Mouse (Mus musculus) G1E (cell line): Measurements from ENCODE around the gene Vipas39. TPM values are rescaled to one million over a fixed set of nuclear protein-coding genes. Genes with fewer than 3 reads are reported as not detected.

Source experiments
- ATAC-seq: 2 replicates; pipeline ENCODE4 v1.8.0; 2016; ENCODE audit warnings: mild to moderate bottlenecking; ENCODE audit not compliant: insufficient number of reproducible peaks, poor library complexity, low FRiP score, severe bottlenecking; ENCODE audit errors: extremely low read depth
- DNase-seq: peaks from one replicate; pipeline ENCODE4 v3.0.0; 2012; ENCODE audit warnings: low spot score
- H3K27me3 ChIP-seq: 2 replicates; pipeline ENCODE4 v1.6.1; 2012; ENCODE audit warnings: mild to moderate bottlenecking, low read length, inconsistent platforms; ENCODE audit not compliant: insufficient read depth
- H3K36me3 ChIP-seq: replicated peaks from 2 replicates; pipeline ENCODE3; 2012; ENCODE audit warnings: mild to moderate bottlenecking, inconsistent platforms
- H3K4me1 ChIP-seq: 2 replicates; pipeline ENCODE4 v1.6.1; 2012; ENCODE audit warnings: low read depth, low read length, inconsistent platforms, mixed read lengths; ENCODE audit not compliant: insufficient read depth
- H3K4me3 ChIP-seq: 2 replicates; pipeline ENCODE4 v1.5.1; 2012; ENCODE audit warnings: low read depth, mild to moderate bottlenecking, inconsistent platforms, low read length, moderate library complexity, mixed read lengths
- H3K9me3 ChIP-seq: replicated peaks from 2 replicates; pipeline ENCODE4 v1.6.1; 2012; ENCODE audit warnings: inconsistent platforms
- CTCF ChIP-seq: IDR thresholded peaks from 2 replicates; pipeline ENCODE4 v1.5.1; 2012; ENCODE audit warnings: low read depth, low read length, inconsistent platforms, mixed read lengths
- GATA1 ChIP-seq: IDR thresholded peaks from 2 replicates; pipeline ENCODE4 v1.6.1; 2012; ENCODE audit warnings: borderline replicate concordance, low read length, inconsistent platforms, mixed read lengths
- GATA2 ChIP-seq: IDR thresholded peaks from 2 replicates; pipeline ENCODE4 v1.6.1; 2012; ENCODE audit warnings: low read depth, low read length, inconsistent platforms, borderline replicate concordance
- POLR2AphosphoS5 ChIP-seq: IDR thresholded peaks from 2 replicates; pipeline ENCODE4 v1.6.1; 2012; ENCODE audit warnings: low read depth, low read length, inconsistent platforms; ENCODE audit not compliant: insufficient replicate concordance
- TAL1 ChIP-seq: conservative IDR thresholded peaks from 2 replicates; pipeline ENCODE4 v1.6.1; 2012; ENCODE audit warnings: low read depth, low read length, inconsistent platforms, mixed read lengths
- polyA plus RNA-seq: library from polyadenylated mRNA; stranded (reverse); fragments of >175 nt; gene quantifications from 2 replicates; pipeline ENCODE4 v1.2.3, GENCODE M21; 2012
- total RNA-seq, 2 experiments: library from RNA; stranded (forward) in 1 of 2; stranded (reverse) in 1 of 2; fragments of 200-1000 nt in 1 of 2; fragments of >200 nt in 1 of 2; fragmentation: Nextera tagmentation in 1 of 2; gene quantifications; 2 replicates each; pipeline ENCODE4 v1.2.3; 2014 to 2017

Gene Vipas39
- total and polyA plus RNA-seq, 3 experiments, result 1.2 to 42.4 (median 31.6) TPM

DNA sequence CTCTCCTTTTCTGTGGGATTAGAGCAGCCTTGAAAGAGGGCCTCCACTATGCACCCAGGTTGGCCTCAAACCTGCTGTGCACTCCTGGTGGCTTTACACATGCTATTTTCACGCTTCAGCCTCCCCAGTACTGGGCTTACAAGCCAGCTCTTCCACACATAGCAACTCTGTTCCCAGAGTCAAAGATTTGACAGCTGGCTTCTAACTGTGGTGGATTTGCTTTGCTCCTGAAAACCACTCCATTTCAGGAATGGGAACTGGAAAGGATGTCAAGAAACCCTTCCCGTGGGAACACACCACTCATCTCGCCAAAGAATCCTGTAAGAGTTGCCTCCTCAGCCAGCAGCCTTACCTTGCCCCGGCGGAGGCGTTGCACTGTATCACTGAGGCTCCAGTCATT is 12.2 kb downstream of the Vipas39 start:
- no peak for ATAC-seq
- H3K4me3 ChIP-seq, result no peak overlapping the region
- TF ChIP-seq CTCF (no peak), GATA2 (no peak), GATA1 (no peak), TAL1 (no peak), POLR2AphosphoS5 (no peak)
- no peaks in the 10 kb centered on the region for H3K9me3 ChIP-seq
- peaks cover 32% of the 10 kb centered on the region for H3K4me1 ChIP-seq
- DNase-seq, result no peak
- peaks cover 87% of the 10 kb centered on the region for H3K36me3 ChIP-seq
- H3K27me3 ChIP-seq, result no peaks in the 10 kb centered on the region

DNA sequence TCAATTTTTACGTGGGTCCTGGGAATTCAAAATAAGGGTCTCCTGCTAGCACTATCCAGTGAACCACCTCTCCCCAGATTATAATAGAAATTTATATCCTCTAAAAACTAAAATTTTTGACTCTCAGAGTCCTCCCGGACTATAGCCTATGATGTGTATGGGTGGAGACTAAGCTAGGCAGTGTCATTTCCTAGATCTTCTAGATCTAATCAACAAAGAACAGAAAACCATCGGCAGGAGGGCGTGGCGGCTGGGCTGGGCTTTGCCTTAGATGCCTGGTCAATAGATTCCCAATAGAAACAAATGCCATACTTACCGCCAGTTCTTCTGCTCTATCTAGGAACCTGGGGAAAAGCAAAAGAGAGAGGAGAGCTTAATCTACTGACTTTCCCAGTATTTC is 15.9 kb downstream of the Vipas39 start:
- TF ChIP-seq TAL1 (no peak), GATA2 (no peak), GATA1 (no peak), CTCF (no peak), POLR2AphosphoS5 (no peak)
- Histone ChIP-seq H3K36me3 (peaks cover 80% of the 10 kb centered on the region), H3K27me3 (no peaks in the 10 kb centered on the region), H3K4me3 (no peak overlapping the region; the same call in 1 of the 2 replicates), H3K9me3 (no peaks in the 10 kb centered on the region), H3K4me1 (peaks cover 20% of the 10 kb centered on the region)
- ATAC-seq (peak; percentile 88), DNase-seq (peak; percentile 29)

DNA sequence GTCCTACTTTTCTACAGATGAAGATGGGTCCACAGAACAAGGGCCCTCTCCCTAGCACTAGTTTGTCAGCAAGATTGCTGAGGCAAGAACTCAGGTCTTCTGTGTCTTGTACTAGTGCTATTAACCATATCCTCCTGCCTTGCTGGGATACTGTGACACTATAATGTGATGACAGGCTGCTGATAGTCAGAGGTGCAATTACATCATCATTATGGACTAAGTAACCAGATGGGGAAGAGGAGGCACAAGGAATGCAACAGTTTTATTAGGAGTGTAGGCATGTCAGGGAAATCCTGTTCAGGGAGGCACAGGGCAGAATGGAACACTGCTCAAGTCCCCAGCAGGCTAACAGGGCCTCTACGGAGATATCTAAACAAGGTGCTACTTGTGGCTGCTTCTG is 27.4 kb downstream of the Vipas39 start, which contains the start of gene Noxred1:
Noxred1 (minus strand) TSS at position 101 of the 400 bp plus-strand sequence.
- H3K4me1 ChIP-seq, result no peaks in the 10 kb centered on the region
- DNase-seq, result no peak
- ATAC-seq, result no peak
- no peak for TF ChIP-seq POLR2AphosphoS5
- TF ChIP-seq TAL1, result no peak
- no peak for TF ChIP-seq CTCF
- no peak for TF ChIP-seq GATA2
- TF ChIP-seq GATA1, result no peak
- peaks cover 3% of the 10 kb centered on the region for H3K9me3 ChIP-seq
- no peaks in the 10 kb centered on the region for H3K27me3 ChIP-seq
- peaks cover 44% of the 10 kb centered on the region for H3K36me3 ChIP-seq
- H3K4me3 ChIP-seq, result no peak within 1 kb of the TSS

DNA sequence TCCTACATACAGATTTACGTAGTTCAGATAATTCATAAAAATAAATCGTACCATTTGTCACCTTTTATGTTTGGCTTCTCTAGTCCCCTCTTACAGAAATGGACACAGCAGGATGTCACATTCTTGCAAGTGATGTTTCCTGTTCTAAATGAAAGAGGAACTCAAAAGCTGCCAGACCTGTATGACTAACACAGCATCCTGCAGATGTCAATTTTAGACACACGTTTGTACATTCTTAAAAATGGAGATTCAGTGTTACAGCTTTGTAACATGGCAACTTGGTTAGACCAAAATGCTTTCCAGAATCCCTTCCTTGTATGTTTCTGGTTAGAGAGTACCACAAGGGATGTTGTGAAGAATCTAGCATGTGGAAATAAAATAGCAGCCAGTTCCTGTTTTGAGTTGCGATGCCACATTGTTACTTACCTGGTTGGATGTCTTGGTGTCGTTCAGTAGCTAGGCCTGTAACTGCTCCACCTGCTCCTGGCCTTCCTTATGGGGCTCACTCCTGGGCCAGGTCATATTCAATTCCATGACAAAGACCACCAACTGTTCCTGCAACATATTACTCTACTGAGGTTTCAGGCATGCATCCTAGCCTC is 29.1 kb downstream of the Vipas39 start:
- no peaks in the 10 kb centered on the region for H3K4me1 ChIP-seq
- peaks cover 35% of the 10 kb centered on the region for H3K36me3 ChIP-seq
- H3K4me3 ChIP-seq, result no peak overlapping the region
- ATAC-seq (no peak), DNase-seq (no peak)
- TF ChIP-seq GATA2 (no peak), TAL1 (no peak), GATA1 (no peak), CTCF (no peak), POLR2AphosphoS5 (no peak)
- H3K9me3 ChIP-seq, result peaks cover 3% of the 10 kb centered on the region
- peaks cover 3% of the 10 kb centered on the region; the same call in 1 of the 2 replicates for H3K27me3 ChIP-seq

DNA sequence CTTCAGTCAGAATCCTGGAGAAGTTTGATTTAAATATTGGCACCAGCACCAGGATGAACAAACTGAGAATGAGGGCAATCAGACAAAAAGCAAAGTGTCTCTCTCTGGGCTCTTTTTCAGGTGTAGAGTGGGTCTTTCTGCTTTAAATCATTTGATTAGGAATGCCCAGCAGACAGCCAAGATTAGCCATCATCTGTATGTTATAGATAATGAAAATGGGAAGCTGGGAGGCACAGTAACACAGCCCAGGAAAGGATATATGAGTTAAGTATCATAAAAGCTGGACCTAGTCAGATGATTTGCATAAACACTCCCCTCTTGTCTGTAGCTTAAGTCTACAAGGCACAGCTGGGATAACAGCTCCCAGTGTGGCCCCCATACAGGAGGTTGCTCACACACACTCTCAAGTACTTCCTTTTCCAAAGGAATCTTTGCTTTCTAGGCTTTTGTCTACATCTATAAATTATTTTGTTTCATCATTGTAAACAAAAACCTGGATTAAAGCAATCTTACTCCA is 35.6 kb downstream of the Vipas39 start:
- Histone ChIP-seq H3K27me3 (peaks cover 3% of the 10 kb centered on the region; the same call in 1 of the 2 replicates), H3K36me3 (no peaks in the 10 kb centered on the region), H3K4me1 (peaks cover 3% of the 10 kb centered on the region; the same call in 1 of the 2 replicates), H3K4me3 (no peak overlapping the region), H3K9me3 (peaks cover 5% of the 10 kb centered on the region)
- TF ChIP-seq TAL1 (no peak), GATA2 (no peak), CTCF (no peak), POLR2AphosphoS5 (no peak), GATA1 (no peak)
- ATAC-seq, result peak; percentile 22; the same call in 1 of the 2 replicates
- no peak for DNase-seq

DNA sequence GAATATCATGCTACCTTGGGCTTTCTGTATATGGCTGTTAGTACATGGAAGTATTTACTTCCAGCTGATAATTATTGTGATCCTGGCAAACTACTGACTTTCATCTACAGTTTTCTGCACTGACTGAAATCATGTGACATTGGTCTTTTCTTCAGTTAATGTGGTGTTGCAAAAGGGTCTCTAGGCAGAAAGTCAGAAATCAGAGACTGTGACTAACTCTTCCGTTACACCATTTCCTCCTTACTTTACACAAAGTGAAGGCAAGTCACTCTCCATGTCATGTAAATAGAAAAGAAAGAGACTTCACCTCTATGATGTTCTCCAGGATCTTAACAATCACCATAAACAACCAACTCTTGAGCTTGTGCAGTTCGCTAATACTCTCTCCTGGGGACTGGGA is 36.4 kb downstream of the Vipas39 start:
- no peak overlapping the region for H3K4me3 ChIP-seq
- no peak for TF ChIP-seq TAL1
- TF ChIP-seq CTCF, result no peak
- no peak for TF ChIP-seq GATA2
- no peak for TF ChIP-seq POLR2AphosphoS5
- no peak for TF ChIP-seq GATA1
- peaks cover 5% of the 10 kb centered on the region for H3K9me3 ChIP-seq
- peaks cover 6% of the 10 kb centered on the region for H3K27me3 ChIP-seq
- no peak for ATAC-seq
- no peak for DNase-seq
- no peaks in the 10 kb centered on the region for H3K36me3 ChIP-seq
- H3K4me1 ChIP-seq, result peaks cover 7% of the 10 kb centered on the region; the same call in 1 of the 2 replicates
